23 mouse cellular contexts compared by ENCODE assay signal in genomic region chr9:14689376-14690108, GRCm38 (mm10). TPM values are rescaled to one million over a fixed set of nuclear protein-coding genes. Genes with fewer than 3 reads are reported as not detected.
DNase-seq lines count a peak whose midpoint lies in the region; ATAC-seq and TF ChIP-seq lines count a peak whose summit lies in the region.
"Had no signal": no experiment of that assay in that cellular context is flagged by ENCODE, and none has a peak within 500 bp of the region (broad histone marks: within the 10 kb centered on the region; RNA-seq: fewer than 3 reads in every experiment).

No protein-coding gene starts in this region.

- no peak overlapping the region for H3K27ac ChIP-seq in intestine, postnatal 0 days (ENCODE audit: low read depth, low read length)
- H3K27ac ChIP-seq in midbrain, embryonic 11.5 days (ENCODE audit: low read depth, low read length) = no peak overlapping the region
- H3K27ac ChIP-seq: hindbrain, embryonic 10.5 days; lung, embryonic 15.5 days; neural tube, embryonic 13.5 days had no signal

- no peaks in the 10 kb centered on the region for H3K27me3 ChIP-seq in intestine, postnatal 0 days (replicated peaks; ENCODE audit: control insufficient read depth, insufficient read depth, low read length)
- H3K27me3 ChIP-seq in midbrain, embryonic 11.5 days (ENCODE audit: control insufficient read depth, insufficient read depth, low read length) = no peaks in the 10 kb centered on the region
- H3K27me3 ChIP-seq: lung, embryonic 15.5 days; neural tube, embryonic 13.5 days had no signal

- WGBS in intestine, postnatal 0 days = 56% methylated on average over 12 of the region's 12 CpGs
- 84% methylated on average over 12 of the region's 12 CpGs for whole genome bisulfite sequencing in midbrain, embryonic 11.5 days

- no peak overlapping the region for H3K4me3 ChIP-seq in intestine, postnatal 0 days (ENCODE audit: low read depth, low read length)
- no peak overlapping the region for H3K4me3 ChIP-seq in midbrain, embryonic 11.5 days (ENCODE audit: low read depth, low read length)
- H3K4me3 ChIP-seq: hindbrain, embryonic 10.5 days; lung, embryonic 15.5 days; neural tube, embryonic 13.5 days had no signal

- no peaks in the 10 kb centered on the region for H3K36me3 ChIP-seq in intestine, postnatal 0 days (ENCODE audit: control insufficient read depth, insufficient read depth)
- H3K36me3 ChIP-seq in midbrain, embryonic 11.5 days (ENCODE audit: control insufficient read depth, insufficient read depth, low read length) = no peaks in the 10 kb centered on the region
- H3K36me3 ChIP-seq: G1E; hindbrain, embryonic 10.5 days; lung, embryonic 15.5 days; neural tube, embryonic 13.5 days had no signal

- H3K4me2 ChIP-seq in intestine, postnatal 0 days (replicated peaks; ENCODE audit: low read depth) = no peak overlapping the region
- H3K4me2 ChIP-seq in midbrain, embryonic 11.5 days = no peak overlapping the region
- H3K4me2 ChIP-seq: lung, embryonic 15.5 days; neural tube, embryonic 13.5 days had no signal

- DNase-seq in adrenal gland, postnatal 14 days = peak; percentile 22
- DNase-seq in adrenal gland, postnatal 25 days = no peak
- DNase-seq in lung, postnatal 25 days (ENCODE audit: low spot score) = peak; percentile 7
- DNase-seq in lung, postnatal 4 days = no peak
- peak; percentile 76 for DNase-seq in testis, postnatal 14 days (ENCODE audit: low spot score)
- no peak for DNase-seq in midbrain, embryonic 11.5 days (ENCODE audit: low spot score, missing footprints)
- DNase-seq: cerebellum, adult 9-11 months; gastrocnemius, postnatal 10 days; kidney, postnatal 4 days; layer of hippocampus, postnatal 36 days; liver; right cerebral cortex, postnatal 25 days had no signal

- no peaks in the 10 kb centered on the region for H3K9me3 ChIP-seq in intestine, postnatal 0 days (ENCODE audit: control insufficient read depth)
- H3K9me3 ChIP-seq in midbrain, embryonic 11.5 days (ENCODE audit: control insufficient read depth, low read length) = no peaks in the 10 kb centered on the region
- H3K9me3 ChIP-seq: G1E; hindbrain, embryonic 10.5 days; lung, embryonic 15.5 days; neural tube, embryonic 13.5 days had no signal

- ATAC-seq in intestine, postnatal 0 days = peak; percentile 61
- no peak for ATAC-seq in megakaryocyte progenitor cell, adult 5-6 weeks (replicated peaks; ENCODE audit: poor library complexity)
- no peak for ATAC-seq in midbrain, embryonic 11.5 days (ENCODE audit: low FRiP score)
- ATAC-seq: CD4-positive, CD25-positive, alpha-beta regulatory T cell, adult 4 months had no signal

- no peak overlapping the region for H3K9ac ChIP-seq in intestine, postnatal 0 days (ENCODE audit: low read depth, low read length)
- no peak overlapping the region for H3K9ac ChIP-seq in midbrain, embryonic 11.5 days (ENCODE audit: low read length)
- H3K9ac ChIP-seq: lung, embryonic 15.5 days; neural tube, embryonic 13.5 days had no signal

- no peaks in the 10 kb centered on the region for H3K4me1 ChIP-seq in intestine, postnatal 0 days (replicated peaks; ENCODE audit: control insufficient read depth, insufficient read depth, low read length)
- H3K4me1 ChIP-seq in midbrain, embryonic 11.5 days (ENCODE audit: control insufficient read depth, insufficient read depth, low read length) = no peaks in the 10 kb centered on the region
- H3K4me1 ChIP-seq: lung, embryonic 15.5 days; neural tube, embryonic 13.5 days had no signal

- no peak for TF ChIP-seq CTCF in intestine, postnatal 0 days (IDR thresholded peaks at IDR 0.05; ENCODE audit: low read depth)

RNA-seq across cellular contexts. Expression of gene Amotl1, which starts 44.7 kb away (rescaled TPM):
- total RNA-seq in adrenal gland, postnatal 14 days (2021) = 33.3 and 36.4 TPM in 2 replicates
- 28.5 and 36.1 TPM in 2 replicates for total RNA-seq in adrenal gland, postnatal 25 days (2021)
- polyA plus RNA-seq in intestine, postnatal 0 days (2015; fragmentation: Nextera tagmentation; extraction: Ambion mirVana) = 3.2 and 3.6 TPM in 2 replicates
- not detected in 2 replicates for total RNA-seq in megakaryocyte progenitor cell, adult 5-6 weeks (2015)
- 0.24 TPM in 1 of 2 replicates, not detected in the other for total RNA-seq in megakaryocyte progenitor cell, adult 5-6 weeks (2017)
- polyA plus RNA-seq in midbrain, embryonic 11.5 days (2014; fragmentation: Nextera tagmentation; extraction: Ambion mirVana) = 14.8 and 15.2 TPM in 2 replicates
- total RNA-seq: monocyte, adult 5-6 weeks had no signal

RNA-seq across cellular contexts. Expression of gene Piwil4, which starts 51.0 kb away (rescaled TPM):
- not detected in 2 replicates for total RNA-seq in adrenal gland, postnatal 14 days (2021)
- 0.12 TPM in 1 of 2 replicates, not detected in the other for total RNA-seq in adrenal gland, postnatal 25 days (2021)
- polyA plus RNA-seq in intestine, postnatal 0 days (2015; fragmentation: Nextera tagmentation; extraction: Ambion mirVana) = 0.17 and 0.18 TPM in 2 replicates
- total RNA-seq in megakaryocyte progenitor cell, adult 5-6 weeks (2015) = 0.29 TPM in 1 of 2 replicates, not detected in the other
- total RNA-seq in megakaryocyte progenitor cell, adult 5-6 weeks (2017) = not detected in 2 replicates
- 0.08 and 0.12 TPM in 2 replicates for polyA plus RNA-seq in midbrain, embryonic 11.5 days (2014; fragmentation: Nextera tagmentation; extraction: Ambion mirVana)
- total RNA-seq: layer of hippocampus, postnatal 36 days; left cerebral cortex, postnatal 25 days; monocyte, adult 5-6 weeks had no signal
- polyA plus RNA-seq: forebrain, embryonic 11.5 days; kidney, embryonic 14.5 days; neural tube, embryonic 13.5 days had no signal

Comparison
In these comparisons a context has a peak if more than half of its experiments do, and no peak if none do; other contexts are left out.
1. DNase-seq: peak in adrenal gland, postnatal 14 days (single experiment), lung, postnatal 25 days (single experiment) and testis, postnatal 14 days (single experiment); none in adrenal gland, postnatal 25 days (single experiment), lung, postnatal 4 days (0 of 2) and midbrain, embryonic 11.5 days (single experiment).
2. RNA of gene Amotl1, which starts 44.7 kb away (total RNA-seq): 28.5 to 36.1 TPM in adrenal gland, postnatal 25 days and 33.3 to 36.4 TPM in adrenal gland, postnatal 14 days; 0.24 TPM in megakaryocyte progenitor cell, adult 5-6 weeks; every median in the first group is over 10 times any median in the second.